Mouse (Mus musculus) cortical plate, adult 2 months (tissue): Measurements from ENCODE around the gene Shroom3.

Experiments
- CTCF ChIP-seq: fragments of 200-500 bp; IDR thresholded peaks from 2 replicates; pipeline ENCODE4 v1.5.1; 2011; ENCODE audit warnings: mild to moderate bottlenecking, control low read depth, low read length; ENCODE audit not compliant: insufficient read depth; ENCODE audit errors: extremely low read depth
- POLR2A ChIP-seq: fragments of 200-500 bp; IDR thresholded peaks from 2 replicates; pipeline ENCODE4 v1.6.1; 2011; ENCODE audit warnings: mild to moderate bottlenecking, low read length, control low read depth; ENCODE audit not compliant: insufficient read depth; ENCODE audit errors: extremely low read depth

DNA sequence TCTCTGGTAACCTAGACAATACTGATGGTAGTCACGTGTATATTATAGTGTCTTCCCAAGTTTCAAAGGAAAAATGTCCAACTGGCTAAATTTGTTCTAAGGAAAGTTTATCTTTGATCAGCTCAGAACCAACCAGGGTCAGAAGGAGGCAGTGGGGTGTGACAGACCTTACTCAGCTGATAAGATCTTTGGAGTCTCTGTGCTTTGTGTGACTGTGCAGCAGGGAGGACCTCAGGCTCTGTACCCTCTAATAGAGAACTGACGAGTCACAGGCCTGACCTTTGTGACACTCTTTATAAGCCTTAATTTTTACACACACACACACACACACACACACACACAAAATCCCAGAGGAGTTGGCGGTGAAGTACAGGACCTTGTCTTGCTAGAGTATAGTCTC lies 193.9 kb downstream of the Shroom3 start:
- no peak for TF ChIP-seq CTCF
- no peak for TF ChIP-seq POLR2A
